In genomic region chr11:51650261-51650660, GRCm38 (mm10) we compare ENCODE assay signal across 7 mouse cellular contexts. TPM values are rescaled to one million over a fixed set of nuclear protein-coding genes. Genes with fewer than 3 reads are reported as not detected.
DNase-seq lines count a peak whose midpoint lies in the region; ATAC-seq and TF ChIP-seq lines count a peak whose summit lies in the region.

No protein-coding gene starts in this region.

- peak; percentile 47 for ATAC-seq in lung, embryonic 14.5 days (ENCODE audit: insufficient read depth)
- ATAC-seq in embryonic facial prominence, embryonic 12.5 days (ENCODE audit: insufficient number of reproducible peaks, insufficient read depth, low FRiP score, low TSS enrichment), result no peak
- peak; percentile 14; the same call in 1 of the 2 replicates for ATAC-seq in hindbrain, embryonic 14.5 days (ENCODE audit: low FRiP score)

- peak overlapping the region; percentile 97 for H3K4me2 ChIP-seq in lung, embryonic 14.5 days
- H3K4me2 ChIP-seq in embryonic facial prominence, embryonic 12.5 days (replicated peaks), result peak overlapping the region; percentile 93
- H3K4me2 ChIP-seq in hindbrain, embryonic 14.5 days (replicated peaks), result peak overlapping the region; percentile 94

- no peaks in the 10 kb centered on the region for H3K27me3 ChIP-seq in lung, embryonic 14.5 days (ENCODE audit: insufficient read depth, low read length)
- H3K27me3 ChIP-seq in embryonic facial prominence, embryonic 12.5 days, result peaks cover 6% of the 10 kb centered on the region; the same call in 1 of the 2 replicates
- H3K27me3 ChIP-seq in hindbrain, embryonic 14.5 days (ENCODE audit: control insufficient read depth, insufficient read depth, low read length), result peaks cover 18% of the 10 kb centered on the region; the same call in 1 of the 2 replicates
- H3K27me3 ChIP-seq in megakaryocyte, embryonic 14.5 days (replicated peaks), result peaks cover 74% of the 10 kb centered on the region

- peaks cover 8% of the 10 kb centered on the region; the same call in 1 of the 2 replicates for H3K4me1 ChIP-seq in lung, embryonic 14.5 days (ENCODE audit: insufficient read depth)
- peaks cover 23% of the 10 kb centered on the region for H3K4me1 ChIP-seq in embryonic facial prominence, embryonic 12.5 days
- H3K4me1 ChIP-seq in hindbrain, embryonic 14.5 days (replicated peaks; ENCODE audit: control insufficient read depth, insufficient read depth, low read length), result peaks cover 23% of the 10 kb centered on the region
- peaks cover 56% of the 10 kb centered on the region for H3K4me1 ChIP-seq in megakaryocyte, embryonic 14.5 days

- H3K27ac ChIP-seq in lung, embryonic 14.5 days (ENCODE audit: low read depth), result peak overlapping the region; percentile 60; the same call in 1 of the 2 replicates
- peak overlapping the region; percentile 26; the same call in 1 of the 2 replicates for H3K27ac ChIP-seq in embryonic facial prominence, embryonic 12.5 days
- H3K27ac ChIP-seq in hindbrain, embryonic 14.5 days, result peak overlapping the region; percentile 14; the same call in 1 of the 2 replicates

- no peaks in the 10 kb centered on the region for H3K9me3 ChIP-seq in lung, embryonic 14.5 days (ENCODE audit: low read depth, low read length)
- H3K9me3 ChIP-seq in embryonic facial prominence, embryonic 12.5 days, result no peaks in the 10 kb centered on the region
- no peaks in the 10 kb centered on the region for H3K9me3 ChIP-seq in hindbrain, embryonic 14.5 days (ENCODE audit: control insufficient read depth, low read length)
- peaks cover 7% of the 10 kb centered on the region for H3K9me3 ChIP-seq in megakaryocyte, embryonic 14.5 days

- H3K9ac ChIP-seq in lung, embryonic 14.5 days, result peak overlapping the region; percentile 78
- H3K9ac ChIP-seq in embryonic facial prominence, embryonic 12.5 days, result peak overlapping the region; percentile 71
- peak overlapping the region; percentile 77 for H3K9ac ChIP-seq in hindbrain, embryonic 14.5 days

- TF ChIP-seq CTCF in lung, embryonic 14.5 days (IDR thresholded peaks at IDR 0.05; ENCODE audit: low read depth), result no peak

- peak overlapping the region; percentile 68 for H3K4me3 ChIP-seq in lung, embryonic 14.5 days (ENCODE audit: low read depth, low read length)
- peak overlapping the region; percentile 52 for H3K4me3 ChIP-seq in embryonic facial prominence, embryonic 12.5 days
- peak overlapping the region; percentile 67 for H3K4me3 ChIP-seq in hindbrain, embryonic 14.5 days (replicated peaks; ENCODE audit: low read length)
- H3K4me3 ChIP-seq in megakaryocyte, embryonic 14.5 days (replicated peaks), result peak overlapping the region; percentile 94

- under 1% methylated on average over 30 of the region's 30 CpGs for WGBS in lung, embryonic 14.5 days
- WGBS in embryonic facial prominence, embryonic 12.5 days, result 1% methylated on average over 30 of the region's 30 CpGs
- 0% methylated on average over 27 of the region's 30 CpGs for WGBS in hindbrain, embryonic 14.5 days

- DNase-seq in lung, embryonic 14.5 days, result no peak
- no peak for DNase-seq in lung, postnatal 25 days (ENCODE audit: low spot score)
- no peak for DNase-seq in hindbrain, embryonic 14.5 days (ENCODE audit: low spot score)
- DNase-seq in thymus, postnatal 4 days, result peak; percentile 73
- no peak for DNase-seq in urinary bladder, postnatal 10 days (ENCODE audit: low spot score)

- peaks cover 7% of the 10 kb centered on the region; the same call in 1 of the 2 replicates for H3K36me3 ChIP-seq in lung, embryonic 14.5 days (ENCODE audit: insufficient read depth)
- H3K36me3 ChIP-seq in embryonic facial prominence, embryonic 12.5 days, result no peaks in the 10 kb centered on the region
- H3K36me3 ChIP-seq in hindbrain, embryonic 14.5 days (replicated peaks; ENCODE audit: control insufficient read depth, insufficient read depth), result no peaks in the 10 kb centered on the region
- H3K36me3 ChIP-seq in megakaryocyte, embryonic 14.5 days (replicated peaks; ENCODE audit: low read length), result peaks cover 1% of the 10 kb centered on the region

RNA-seq across cellular contexts. Expression of gene N4bp3, which starts 0.4 kb away (rescaled TPM):
- 35.5 and 39.2 TPM in 2 replicates for polyA plus RNA-seq in lung, embryonic 14.5 days (2014; fragmentation: Nextera tagmentation; extraction: Ambion mirVana)
- 23.6 and 24.7 TPM in 2 replicates for polyA plus RNA-seq in embryonic facial prominence, embryonic 12.5 days (2016; fragmentation: Nextera tagmentation; extraction: Ambion mirVana)
- 19.9 and 22.4 TPM in 2 replicates for polyA plus RNA-seq in hindbrain, embryonic 14.5 days (2014; fragmentation: Nextera tagmentation; extraction: Ambion mirVana)
- polyA plus RNA-seq in megakaryocyte, embryonic 14.5 days (2012; ENCODE audit: insufficient read depth, low replicate concordance), result 2.5 and 6.0 TPM in 2 replicates

RNA-seq across cellular contexts. Expression of gene D930048N14Rik, which starts 0.5 kb away (rescaled TPM):
- polyA plus RNA-seq in lung, embryonic 14.5 days (2014; fragmentation: Nextera tagmentation; extraction: Ambion mirVana), result 3.4 TPM in 2 replicates
- polyA plus RNA-seq in embryonic facial prominence, embryonic 12.5 days (2016; fragmentation: Nextera tagmentation; extraction: Ambion mirVana), result 2.3 and 2.5 TPM in 2 replicates
- polyA plus RNA-seq in hindbrain, embryonic 14.5 days (2014; fragmentation: Nextera tagmentation; extraction: Ambion mirVana), result 1.1 and 1.2 TPM in 2 replicates
- polyA plus RNA-seq in megakaryocyte, embryonic 14.5 days (2012; ENCODE audit: insufficient read depth, low replicate concordance), result not detected in 2 replicates

RNA-seq across cellular contexts. Expression of gene Rmnd5b, which starts 14.6 kb away (rescaled TPM):
- polyA plus RNA-seq in lung, embryonic 14.5 days (2014; fragmentation: Nextera tagmentation; extraction: Ambion mirVana), result 39.4 and 43.6 TPM in 2 replicates
- 43.7 and 47.6 TPM in 2 replicates for polyA plus RNA-seq in embryonic facial prominence, embryonic 12.5 days (2016; fragmentation: Nextera tagmentation; extraction: Ambion mirVana)
- 77.7 and 78.4 TPM in 2 replicates for polyA plus RNA-seq in hindbrain, embryonic 14.5 days (2014; fragmentation: Nextera tagmentation; extraction: Ambion mirVana)
- polyA plus RNA-seq in megakaryocyte, embryonic 14.5 days (2012; ENCODE audit: insufficient read depth, low replicate concordance), result 12.9 and 15.1 TPM in 2 replicates

RNA-seq across cellular contexts. Expression of gene Nhp2, which starts 30.7 kb away (rescaled TPM):
- 178 and 187 TPM in 2 replicates for polyA plus RNA-seq in lung, embryonic 14.5 days (2014; fragmentation: Nextera tagmentation; extraction: Ambion mirVana)
- polyA plus RNA-seq in embryonic facial prominence, embryonic 12.5 days (2016; fragmentation: Nextera tagmentation; extraction: Ambion mirVana), result 134 and 141 TPM in 2 replicates
- 103 and 118 TPM in 2 replicates for polyA plus RNA-seq in hindbrain, embryonic 14.5 days (2014; fragmentation: Nextera tagmentation; extraction: Ambion mirVana)
- polyA plus RNA-seq in megakaryocyte, embryonic 14.5 days (2012; ENCODE audit: insufficient read depth, low replicate concordance), result 44.8 and 144 TPM in 2 replicates

RNA-seq across cellular contexts. Expression of gene 0610009B22Rik, which starts 38.4 kb away (rescaled TPM):
- polyA plus RNA-seq in lung, embryonic 14.5 days (2014; fragmentation: Nextera tagmentation; extraction: Ambion mirVana), result 81.0 and 86.4 TPM in 2 replicates
- 91.7 and 92.0 TPM in 2 replicates for polyA plus RNA-seq in embryonic facial prominence, embryonic 12.5 days (2016; fragmentation: Nextera tagmentation; extraction: Ambion mirVana)
- 97.7 and 107 TPM in 2 replicates for polyA plus RNA-seq in hindbrain, embryonic 14.5 days (2014; fragmentation: Nextera tagmentation; extraction: Ambion mirVana)
- 1.7 TPM in 1 of 2 replicates, not detected in the other for polyA plus RNA-seq in megakaryocyte, embryonic 14.5 days (2012; ENCODE audit: insufficient read depth, low replicate concordance)
